Mouse (Mus musculus): Measurements from ENCODE around the gene Ttbk2. TPM values are rescaled to one million over a fixed set of nuclear protein-coding genes. Genes with fewer than 3 reads are reported as not detected.

Ttbk2 gene
- total RNA-seq, 4 experiments from 2014 or later = 63.7 to 77.3 (median 72.4) TPM

- DNase-seq (ENCODE audit: low spot score in 2 of 2) = no peak
Observed at GRCm38 (mm10) chr2:120748041-120748440, 102.4 kb downstream of the Ttbk2 start.

- DNase-seq (ENCODE audit: low spot score in 2 of 2) = no peak
Observed at GRCm38 (mm10) chr2:120745496-120745895, 104.9 kb downstream of the Ttbk2 start.

- DNase-seq (ENCODE audit: low spot score in 2 of 2) = no peak
Observed at GRCm38 (mm10) chr2:120731877-120732530, 118.4 kb downstream of the Ttbk2 start.

- DNase-seq (ENCODE audit: low spot score in 2 of 2) = peak; percentile 75 to 83
Observed at GRCm38 (mm10) chr2:120731167-120731862, 119.1 kb downstream of the Ttbk2 start.

- no peak for DNase-seq (ENCODE audit: low spot score in 2 of 2)
Observed at GRCm38 (mm10) chr2:120730639-120731166, 119.7 kb downstream of the Ttbk2 start.

DNA sequence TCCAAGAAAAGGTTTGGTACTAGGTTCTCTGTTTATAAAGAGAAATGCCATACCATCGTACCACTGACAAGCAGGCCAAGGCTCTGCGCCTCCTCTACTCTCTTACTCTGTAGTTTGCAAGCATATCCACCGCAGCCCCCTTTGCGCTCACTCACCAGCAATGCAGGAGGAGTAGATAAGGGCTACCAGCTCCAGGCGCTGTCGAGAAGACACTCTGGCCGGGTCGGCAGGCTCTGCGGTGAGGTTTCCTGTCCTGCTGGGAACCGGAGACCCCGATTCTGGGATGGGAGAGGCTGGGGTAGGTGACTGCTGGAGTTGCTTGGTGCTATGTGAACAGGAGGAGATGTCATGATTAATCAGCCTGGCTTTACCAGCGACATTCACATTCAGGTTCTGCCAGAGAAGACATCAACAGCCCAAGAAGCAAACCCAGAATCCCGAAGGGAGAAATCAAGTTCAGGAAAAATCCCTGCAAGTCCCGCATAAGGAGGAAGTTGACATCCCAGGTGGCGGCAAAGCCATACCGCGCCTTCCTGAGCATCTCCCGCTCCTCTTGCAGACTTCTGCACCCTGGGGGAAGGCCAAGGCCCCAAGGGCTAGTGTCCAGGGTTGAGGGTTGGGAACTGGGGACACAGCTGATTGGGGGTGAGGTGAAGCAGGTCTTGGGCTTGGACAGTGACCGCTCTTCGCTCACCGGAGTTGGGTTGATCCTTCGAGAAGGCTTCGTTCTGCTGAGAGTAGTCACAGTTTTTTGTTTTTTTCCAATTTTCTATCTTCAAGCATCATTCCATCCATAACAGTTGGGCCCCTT is 120.4 kb downstream of the Ttbk2 start:
- DNase-seq (ENCODE audit: low spot score in 2 of 2) = no peak

DNA sequence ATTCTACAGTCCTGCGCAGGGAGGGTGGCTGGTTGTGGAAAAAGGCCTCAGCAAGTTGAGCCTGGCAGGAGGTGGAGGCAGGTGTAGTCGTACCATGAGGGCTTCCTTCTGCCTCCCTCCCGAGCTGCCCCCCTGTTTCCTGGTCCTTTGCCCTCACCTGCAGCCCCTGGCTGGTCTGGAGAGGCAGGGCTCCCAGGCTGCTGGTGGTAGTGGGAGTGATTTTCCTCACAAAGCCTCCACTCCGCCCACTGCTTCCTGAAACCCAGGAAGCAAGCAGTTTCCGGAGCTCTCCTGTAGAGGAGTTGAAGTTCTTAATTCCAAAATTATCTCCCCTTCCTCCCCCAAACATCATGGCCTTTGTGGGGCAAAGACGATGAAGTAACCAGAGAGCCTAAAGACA is 126.2 kb downstream of the Ttbk2 start:
- DNase-seq (ENCODE audit: low spot score in 2 of 2) = no peak

DNA sequence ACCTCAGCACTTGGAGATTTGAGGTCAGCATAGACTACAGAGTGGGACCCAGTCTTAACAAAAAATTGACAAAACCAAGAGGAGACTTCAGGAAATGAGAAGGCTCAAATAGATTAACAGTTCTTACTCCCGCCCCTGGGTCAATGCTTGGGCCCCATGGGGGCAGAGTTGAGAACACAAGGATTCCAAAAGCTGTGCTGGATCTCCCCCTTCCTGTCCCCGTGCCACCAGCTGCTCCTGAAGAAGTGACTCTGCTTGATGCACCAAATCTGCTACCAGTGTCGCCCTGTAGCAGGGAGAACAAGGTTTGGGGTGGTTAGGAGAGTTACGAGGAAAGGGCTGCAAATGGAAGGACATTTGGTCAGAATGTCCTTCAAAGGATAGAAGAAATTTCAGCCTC is 126.8 kb downstream of the Ttbk2 start:
- no peak for DNase-seq (ENCODE audit: low spot score in 2 of 2)

- DNase-seq (ENCODE audit: low spot score in 2 of 2) = no peak
Observed at GRCm38 (mm10) chr2:120722491-120722890, 127.9 kb downstream of the Ttbk2 start.

DNA sequence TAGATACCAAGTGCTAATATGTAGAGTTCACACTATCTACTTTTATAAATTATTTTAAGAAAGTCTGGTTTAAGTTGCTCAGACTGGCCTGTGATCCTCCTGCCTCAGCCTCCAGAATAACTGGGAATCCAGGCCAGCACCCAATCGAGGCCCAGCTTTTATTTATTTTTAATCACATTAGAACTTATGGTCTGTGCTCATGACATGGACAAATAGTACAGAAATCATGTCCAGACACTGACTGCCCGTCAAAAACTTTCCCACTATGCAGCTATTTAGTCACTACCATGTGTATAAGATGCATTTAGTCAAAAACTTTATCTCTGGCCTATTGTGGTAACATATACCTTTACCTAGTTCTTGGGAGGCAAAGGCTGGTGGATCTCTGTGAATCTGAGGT is 128.5 kb downstream of the Ttbk2 start:
- no peak for DNase-seq (ENCODE audit: low spot score in 2 of 2)

DNA sequence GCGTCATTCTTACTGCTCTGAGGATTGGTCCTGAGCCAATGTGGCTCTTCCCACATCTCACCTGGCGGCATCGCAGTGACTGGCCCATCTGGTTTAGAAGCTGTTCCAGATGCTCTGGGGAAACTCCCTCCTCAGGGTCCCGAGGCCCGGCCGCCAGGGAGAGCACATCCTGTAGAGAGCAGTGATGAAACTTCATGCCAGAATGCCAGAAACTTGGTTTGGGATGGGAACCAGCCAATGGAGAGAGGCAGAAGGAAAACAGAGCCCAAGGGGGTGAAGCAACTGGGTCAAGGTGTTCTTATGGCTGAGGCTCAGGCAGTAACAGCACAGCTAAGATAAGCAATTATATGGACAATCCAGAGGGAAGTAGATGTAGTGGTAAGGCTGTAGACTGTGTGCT is 129.6 kb downstream of the Ttbk2 start:
- DNase-seq (ENCODE audit: low spot score in 2 of 2) = no peak

DNA sequence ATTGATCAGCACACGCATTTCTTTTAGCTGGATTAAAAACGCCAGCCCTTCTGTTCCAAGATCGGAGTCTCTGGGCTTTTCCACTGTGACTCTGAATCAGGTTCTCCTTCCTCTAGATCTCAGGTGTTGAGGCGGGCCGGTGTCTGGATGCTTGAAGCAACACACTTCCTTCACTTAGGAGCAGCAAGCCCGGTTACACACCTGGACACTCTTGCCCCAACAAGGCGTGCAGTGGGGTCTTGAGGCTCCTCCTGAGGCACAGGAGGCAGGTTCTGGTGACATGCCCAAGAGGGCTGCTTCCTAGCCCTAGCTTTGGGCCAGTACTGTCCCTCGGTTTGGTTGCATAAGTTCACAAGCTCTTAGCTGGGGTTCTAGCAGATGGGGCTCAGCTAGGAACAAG is 131.9 kb downstream of the Ttbk2 start:
- DNase-seq (ENCODE audit: low spot score in 2 of 2) = no peak

DNA sequence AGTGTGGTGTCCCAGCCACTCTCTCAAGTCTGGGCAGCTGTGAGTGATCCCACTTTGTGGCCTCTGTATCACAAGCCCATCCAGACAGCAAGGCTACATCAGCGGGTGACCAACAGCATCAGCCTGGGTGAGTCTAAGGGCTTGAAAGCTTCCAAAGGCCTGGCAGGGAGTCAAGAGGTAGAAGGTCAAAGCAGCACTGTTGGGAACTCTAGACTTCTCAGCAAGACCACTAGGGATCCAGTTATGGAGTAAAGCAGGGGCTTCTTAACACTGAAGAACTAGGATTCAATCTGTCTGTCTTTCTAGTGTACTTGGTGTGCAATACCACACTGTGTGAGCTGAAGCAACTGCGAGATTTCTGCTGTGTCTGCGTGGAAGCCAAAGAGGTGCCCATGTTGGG is 137.0 kb downstream of the Ttbk2 start:
- no peak for DNase-seq (ENCODE audit: low spot score in 2 of 2)

- DNase-seq (ENCODE audit: low spot score in 2 of 2) = no peak
Observed at GRCm38 (mm10) chr2:120710948-120711347, 139.5 kb downstream of the Ttbk2 start.

- DNase-seq (ENCODE audit: low spot score in 2 of 2) = no peak
Observed at GRCm38 (mm10) chr2:120710154-120710553, 140.2 kb downstream of the Ttbk2 start.

DNA sequence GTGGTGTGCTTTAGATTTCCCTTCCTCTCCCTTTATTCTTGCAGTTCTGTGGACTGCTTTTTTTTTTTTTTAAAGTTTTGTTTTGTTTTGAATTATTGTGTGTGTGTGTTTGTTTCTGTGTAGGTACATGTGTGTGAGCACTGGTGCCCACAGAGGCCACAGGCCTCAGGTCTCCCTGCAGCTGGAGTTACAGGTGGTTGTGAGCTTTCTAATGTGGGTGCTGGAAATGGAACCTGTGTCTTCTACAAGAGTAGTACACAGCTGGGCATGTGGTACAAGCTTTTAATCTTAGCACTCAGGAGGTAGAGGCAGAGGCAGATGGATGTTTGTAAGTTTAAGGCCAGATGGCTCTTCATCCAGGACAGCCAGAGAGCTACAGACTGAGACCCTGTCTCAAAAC is 143.4 kb downstream of the Ttbk2 start:
- DNase-seq (ENCODE audit: low spot score in 2 of 2) = no peak

- no peak for DNase-seq (ENCODE audit: low spot score in 2 of 2)
Observed at GRCm38 (mm10) chr2:120702675-120703074, 147.7 kb downstream of the Ttbk2 start.

DNA sequence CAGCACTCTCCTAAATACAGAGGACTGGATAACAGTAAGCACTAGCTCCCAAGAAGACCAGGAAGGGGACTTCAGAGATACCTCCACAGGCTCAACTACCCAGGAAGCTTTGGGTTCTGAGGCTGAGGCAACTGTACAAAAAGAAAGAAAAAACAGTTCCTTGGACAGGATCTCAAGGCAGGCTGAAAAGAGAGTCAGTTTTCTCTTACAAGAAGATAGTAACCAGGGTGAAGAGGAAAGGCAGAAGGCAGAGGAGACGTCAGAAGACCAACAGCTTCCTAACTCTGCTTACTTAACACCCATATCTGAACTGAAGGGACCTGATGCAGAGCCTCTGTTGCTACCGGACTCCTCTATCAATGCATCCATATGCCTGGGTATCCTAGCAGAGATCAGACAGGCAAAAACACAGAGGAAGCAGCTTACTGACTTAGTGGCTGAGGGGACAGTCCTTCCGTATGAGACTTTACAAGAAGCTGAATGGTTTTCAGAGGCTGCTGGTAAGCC is 150.0 kb downstream of the Ttbk2 start:
- no peak for DNase-seq (ENCODE audit: low spot score in 2 of 2)

DNA sequence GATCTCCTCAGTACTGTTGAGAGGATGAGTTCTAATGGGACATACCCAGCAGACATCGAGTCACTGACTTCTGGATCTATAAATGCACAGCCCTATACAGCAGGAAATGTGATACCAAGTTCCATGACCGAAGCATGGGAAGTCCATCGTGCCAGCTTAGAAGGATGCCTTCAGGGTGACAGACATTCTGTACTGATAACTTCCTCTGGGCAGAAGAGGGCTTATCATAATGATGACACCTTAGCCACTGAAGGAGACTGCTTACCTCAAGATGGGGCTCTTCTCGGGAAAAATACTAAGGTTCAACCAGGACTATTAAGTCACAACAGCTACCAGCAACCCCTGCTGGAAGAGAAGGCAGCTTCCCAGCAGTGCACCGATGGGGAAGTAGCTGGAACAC is 152.6 kb downstream of the Ttbk2 start:
- DNase-seq (ENCODE audit: low spot score in 2 of 2) = no peak

Data from layer of hippocampus, adult 8-10 months (tissue).